Mouse (Mus musculus) C2C12 (cell line): ENCODE results near the gene Timm23. TPM values are rescaled to one million over a fixed set of nuclear protein-coding genes. Genes with fewer than 3 reads are reported as not detected.

Experiments used
- H3K27me3 ChIP-seq: one replicate; pipeline ENCODE4 v1.6.1; 2011; ENCODE audit not compliant: control insufficient read depth, insufficient read depth, insufficient read length
- H3K36me3 ChIP-seq: one replicate; pipeline ENCODE4 v1.6.1; 2011; ENCODE audit not compliant: control insufficient read depth, insufficient read depth
- H3K4me3 ChIP-seq: one replicate; pipeline ENCODE4 v1.5.1; 2011; ENCODE audit warnings: mild to moderate bottlenecking, control low read depth; ENCODE audit not compliant: poor library complexity, insufficient read depth, severe bottlenecking
- H3K79me2 ChIP-seq: one replicate; pipeline ENCODE4 v1.6.1; 2011; ENCODE audit not compliant: control insufficient read depth, insufficient read depth
- H3K79me3 ChIP-seq: one replicate; pipeline ENCODE4 v1.6.1; 2011; ENCODE audit warnings: low read depth, control low read depth
- H3ac ChIP-seq: one replicate; pipeline ENCODE3; 2011; ENCODE audit warnings: low read depth; ENCODE audit not compliant: control insufficient read depth, insufficient read length
- CEBPB ChIP-seq: IDR thresholded peaks from one replicate; pipeline ENCODE4 v1.6.1; 2011; ENCODE audit warnings: low read depth, mild to moderate bottlenecking, control low read depth, moderate library complexity
- CTCF ChIP-seq: IDR thresholded peaks from one replicate; pipeline ENCODE4 v1.5.1; 2011; ENCODE audit not compliant: control insufficient read depth, insufficient read depth, insufficient read length
- FOSL1 ChIP-seq: IDR thresholded peaks from one replicate; pipeline ENCODE4 v1.8.0; 2011; ENCODE audit warnings: mild to moderate bottlenecking, low read length; ENCODE audit not compliant: poor library complexity, insufficient read depth, severe bottlenecking
- MAX ChIP-seq: IDR thresholded peaks from one replicate; pipeline ENCODE4 v1.6.1; 2011; ENCODE audit warnings: mild to moderate bottlenecking, control low read depth
- MYOD1 ChIP-seq: IDR thresholded peaks from one replicate; pipeline ENCODE4 v1.6.1; 2011; ENCODE audit warnings: low read depth; ENCODE audit not compliant: control insufficient read depth, insufficient read length
- MYOG ChIP-seq: IDR thresholded peaks from one replicate; pipeline ENCODE4 v1.6.1; 2011; ENCODE audit not compliant: control insufficient read depth, insufficient read length; ENCODE audit errors: extremely low read depth
- USF1 ChIP-seq: IDR thresholded peaks from one replicate; pipeline ENCODE4 v1.6.1; 2011; ENCODE audit warnings: low read depth, mild to moderate bottlenecking, control low read depth, moderate library complexity
- long read RNA-seq, 2 experiments: library from polyadenylated mRNA; unstranded; transcript quantifications; one replicate each; pipeline ENCODE4 v2.0.0; 2019 to 2020
- polyA plus RNA-seq: library from polyadenylated mRNA; unstranded; fragments of >200 nt; fragmentation: generic; extraction: Trizol; gene quantifications from one replicate; pipeline ENCODE4 v1.2.1, GENCODE M21; 2012; ENCODE audit warnings: missing spikeins

Gene Timm23
- 300 TPM for polyA plus RNA-seq
- long read RNA-seq, experiment 1, transcript Timm23-201 (7 exons, 1,173 nt): major isoform, 195 of 204 reads
- long read RNA-seq, experiment 1, partial matches to known transcripts: 1 of 204 reads
- long read RNA-seq, experiment 1, other reads (novel, unspliced or antisense): 5 of 204 reads
- long read RNA-seq, experiment 2, transcript Timm23-201 (7 exons, 1,173 nt): major isoform, 179 of 185 reads
- long read RNA-seq, experiment 2, partial matches to known transcripts: 0 of 185 reads
- long read RNA-seq, experiment 2, other reads (novel, unspliced or antisense): 6 of 185 reads

DNA sequence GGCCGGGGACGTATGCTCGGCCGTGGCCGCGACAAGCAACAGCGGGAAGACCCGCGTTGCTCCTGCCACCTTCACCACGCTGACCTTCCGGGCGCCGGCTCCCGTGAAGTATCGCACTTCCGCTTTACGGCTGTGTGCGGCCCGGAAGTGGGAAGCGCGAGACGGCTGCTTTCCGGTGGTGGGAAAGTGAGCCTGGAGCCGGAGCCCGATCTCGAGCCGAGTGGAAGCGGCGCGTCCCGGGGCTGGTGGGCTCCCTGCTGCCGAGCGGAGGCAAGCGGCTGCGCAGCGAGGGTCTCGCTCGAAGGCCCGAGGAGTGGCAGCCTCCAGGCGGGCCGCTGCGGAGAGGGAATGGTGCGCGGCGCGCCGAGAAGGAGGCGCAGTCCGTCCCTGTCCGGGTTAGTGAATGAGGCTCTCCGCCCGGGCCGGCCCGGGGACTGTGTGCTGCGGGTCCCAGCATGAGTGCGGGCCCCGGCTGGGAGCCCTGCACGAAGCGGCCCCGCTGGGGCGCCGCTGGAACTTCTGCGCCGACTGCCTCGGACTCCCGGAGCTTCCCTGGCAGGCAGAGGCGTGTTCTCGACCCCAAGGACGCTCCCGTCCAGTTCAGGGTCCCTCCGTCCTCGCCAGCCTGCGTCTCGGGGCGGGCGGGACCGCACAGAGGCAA, at the start of gene Timm23, which contains the start of gene Parg:
TSS of gene Timm23 (minus strand) at position 108 of the 661 bp plus-strand sequence.
TSS of gene Parg (plus strand) at position 159 of the 661 bp plus-strand sequence.
- Histone ChIP-seq H3K36me3 (peaks cover 29% of the 10 kb centered on the region), H3K79me3 (peaks cover 80% of the 10 kb centered on the region), H3ac (peak within 1 kb of the TSS; percentile 93), H3K79me2 (peaks cover 99% of the 10 kb centered on the region), H3K4me3 (peak within 1 kb of the TSS; percentile 74), H3K27me3 (no peaks in the 10 kb centered on the region)
- TF ChIP-seq MAX (no peak), CTCF (no peak), FOSL1 (no peak), USF1 (no peak)

DNA sequence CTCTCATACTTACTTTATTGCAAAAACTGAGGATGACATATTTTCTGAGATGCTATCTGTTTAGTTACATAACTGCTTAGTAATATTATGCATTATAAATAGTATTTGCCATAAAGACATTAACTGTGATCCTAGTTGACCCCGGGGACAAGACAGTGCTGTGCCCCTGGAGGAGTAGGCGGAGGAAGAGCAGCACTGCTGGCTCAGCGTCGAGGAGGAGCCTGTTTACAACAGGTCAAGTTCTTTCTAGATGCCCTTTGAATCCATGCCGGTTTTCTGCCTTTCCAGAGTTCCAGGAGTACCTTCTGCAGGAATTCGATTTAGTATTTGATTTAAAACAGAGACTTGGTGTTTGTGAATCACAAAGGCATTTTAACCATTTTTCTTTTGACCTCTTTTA, 47.9 kb upstream of the Timm23 start:
- Histone ChIP-seq H3K36me3 (peaks cover 20% of the 10 kb centered on the region), H3K79me3 (no peaks in the 10 kb centered on the region), H3K27me3 (no peaks in the 10 kb centered on the region), H3K79me2 (no peaks in the 10 kb centered on the region), H3ac (no peak overlapping the region), H3K4me3 (no peak overlapping the region)
- TF ChIP-seq CEBPB (no peak), CTCF (no peak), USF1 (no peak), MAX (no peak), FOSL1 (no peak), MYOD1 (no peak), MYOG (no peak)

DNA sequence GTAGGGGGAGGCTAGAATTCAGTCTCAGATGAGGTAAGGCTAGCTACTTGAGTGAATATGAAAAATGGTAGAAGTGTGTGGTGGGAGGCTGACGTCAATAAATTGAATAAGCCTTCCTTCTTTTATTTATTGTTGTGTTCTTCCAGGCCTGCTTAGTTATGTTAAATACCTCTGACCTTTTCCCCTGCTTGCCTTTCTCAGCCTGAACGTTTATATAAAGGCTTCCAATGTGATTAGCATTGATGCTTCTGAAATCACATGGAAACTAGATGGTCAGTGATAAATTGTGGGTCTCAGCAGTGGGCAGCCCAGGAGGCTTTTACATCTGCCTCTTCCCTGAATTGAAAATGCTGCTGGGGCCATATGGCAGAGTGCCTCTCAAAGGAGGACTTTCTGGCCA, 44.3 kb upstream of the Timm23 start:
- Histone ChIP-seq H3K27me3 (no peaks in the 10 kb centered on the region), H3K4me3 (no peak overlapping the region), H3K36me3 (peaks cover 26% of the 10 kb centered on the region), H3K79me3 (no peaks in the 10 kb centered on the region), H3ac (no peak overlapping the region), H3K79me2 (no peaks in the 10 kb centered on the region)
- TF ChIP-seq MYOG: no peak
- no peak for TF ChIP-seq MYOD1
- TF ChIP-seq CEBPB: no peak
- TF ChIP-seq MAX: no peak
- TF ChIP-seq FOSL1: no peak
- no peak for TF ChIP-seq USF1
- TF ChIP-seq CTCF: no peak

DNA sequence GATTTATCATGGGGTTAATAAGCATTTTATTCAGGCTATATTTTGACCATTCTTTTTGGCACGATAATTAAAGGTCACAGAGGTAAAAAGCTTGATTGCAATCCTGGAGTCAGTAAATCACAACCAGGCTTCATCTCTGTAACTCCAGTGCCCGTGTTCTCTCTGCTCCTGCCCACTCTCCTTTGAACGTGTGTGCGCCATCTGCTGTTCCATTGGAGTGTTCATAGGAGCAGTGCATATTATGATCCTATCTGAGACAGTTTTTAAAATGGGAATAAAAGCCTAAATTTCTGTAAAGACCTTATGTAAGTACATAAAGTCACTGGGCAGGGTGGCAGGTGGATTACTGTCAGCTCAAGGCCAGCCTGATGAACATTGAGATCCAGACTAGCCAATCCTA, 40.7 kb upstream of the Timm23 start:
- TF ChIP-seq USF1 (no peak), CTCF (no peak), MYOD1 (no peak), MYOG (no peak), MAX (no peak), CEBPB (no peak), FOSL1 (no peak)
- Histone ChIP-seq H3K79me3 (no peaks in the 10 kb centered on the region), H3K4me3 (no peak overlapping the region), H3K27me3 (no peaks in the 10 kb centered on the region), H3K36me3 (peaks cover 32% of the 10 kb centered on the region), H3K79me2 (no peaks in the 10 kb centered on the region), H3ac (no peak overlapping the region)

DNA sequence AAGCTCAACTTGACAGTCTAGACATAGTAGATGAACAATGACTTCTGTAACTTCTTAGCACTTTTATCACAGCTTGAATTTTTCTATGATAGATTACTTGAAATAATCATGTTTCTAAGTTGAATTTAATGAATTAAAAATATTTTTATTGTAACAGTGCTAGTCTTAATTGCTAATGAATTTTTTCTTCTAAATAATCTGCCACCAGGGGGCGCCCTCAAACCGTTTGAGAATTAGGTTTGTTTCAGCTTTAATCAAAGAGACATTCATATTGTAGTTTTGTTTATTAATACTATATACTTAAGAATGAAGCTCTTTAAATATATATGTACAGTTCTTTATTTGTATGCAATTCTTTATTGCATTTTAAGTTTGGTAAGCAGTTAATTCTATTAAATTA, 27.3 kb upstream of the Timm23 start:
- Histone ChIP-seq H3K79me2 (no peaks in the 10 kb centered on the region), H3K27me3 (no peaks in the 10 kb centered on the region), H3K79me3 (no peaks in the 10 kb centered on the region), H3K4me3 (no peak overlapping the region), H3K36me3 (peaks cover 4% of the 10 kb centered on the region), H3ac (no peak overlapping the region)
- TF ChIP-seq FOSL1 (no peak), MYOG (no peak), CTCF (no peak), USF1 (no peak), CEBPB (no peak), MAX (no peak), MYOD1 (no peak)
